Mouse (Mus musculus): Measurements from ENCODE around the gene Ints7. TPM values are rescaled to one million over a fixed set of nuclear protein-coding genes. Genes with fewer than 3 reads are reported as not detected.

Gene Ints7
- polyA plus RNA-seq, 1 experiment from 2014 or later = 26.7 TPM

DNA sequence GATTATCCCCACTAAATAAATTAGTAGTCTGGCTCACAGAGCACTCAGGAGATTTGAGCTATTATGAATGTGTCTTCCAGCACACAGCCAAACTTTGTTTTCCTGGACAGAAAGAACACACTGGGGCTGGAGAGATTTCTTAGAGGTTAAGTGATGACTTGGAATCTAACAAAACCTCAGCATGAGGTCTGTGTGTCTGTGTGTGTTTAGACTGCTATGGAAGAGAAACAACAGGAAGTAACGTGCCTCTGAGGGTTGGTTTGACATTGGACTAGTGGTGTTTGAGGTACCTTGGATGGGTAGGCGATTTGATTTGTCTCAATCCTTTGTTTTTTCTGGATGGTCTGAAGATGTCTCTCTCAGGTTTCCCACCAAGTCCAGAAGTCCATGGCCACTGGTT, 58.7 kb downstream of the Ints7 start:
- no peaks in the 10 kb centered on the region for H3K36me3 ChIP-seq (ENCODE audit: control insufficient read depth, insufficient read depth, low read length)
- no peaks in the 10 kb centered on the region for H3K4me1 ChIP-seq (ENCODE audit: control insufficient read depth, insufficient read depth, low read depth, low read length)
- no peaks in the 10 kb centered on the region for H3K9me3 ChIP-seq (ENCODE audit: control insufficient read depth, low read length)
- no peak overlapping the region for H3K4me3 ChIP-seq (ENCODE audit: low read length)
- no peak overlapping the region for H3K4me2 ChIP-seq (ENCODE audit: low read length)
- WGBS = 67% methylated on average over 2 of the region's 2 CpGs
- no peak overlapping the region for H3K9ac ChIP-seq (ENCODE audit: low read depth, low read length)
- no peaks in the 10 kb centered on the region for H3K27me3 ChIP-seq (replicated peaks; ENCODE audit: control insufficient read depth, insufficient read depth, low read length)
- H3K27ac ChIP-seq (ENCODE audit: low read depth, low read length) = no peak overlapping the region
- no peak for ATAC-seq

DNA sequence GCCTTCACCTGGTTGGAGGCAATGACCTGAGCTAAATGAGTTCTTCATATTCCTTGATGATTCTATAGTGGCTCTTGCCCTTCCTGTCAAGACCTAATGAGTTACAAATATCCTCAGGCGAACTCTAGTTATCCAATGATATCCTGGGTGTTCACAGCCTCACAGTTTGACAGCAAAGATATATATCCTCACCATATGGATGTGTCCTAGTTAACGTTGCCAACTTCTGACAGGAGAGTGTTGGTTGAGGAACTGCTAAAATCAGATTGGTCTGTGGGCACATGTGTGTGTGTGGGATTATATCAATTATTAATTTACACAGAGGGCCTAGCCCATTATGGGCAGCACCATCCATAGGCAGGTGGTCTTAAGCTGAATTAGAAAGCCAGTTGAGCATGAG, 63.0 kb downstream of the Ints7 start:
- Histone ChIP-seq H3K4me2 (ENCODE audit: low read length) (no peak overlapping the region), H3K36me3 (ENCODE audit: control insufficient read depth, insufficient read depth, low read length) (no peaks in the 10 kb centered on the region), H3K27ac (ENCODE audit: low read depth, low read length) (no peak overlapping the region), H3K9ac (ENCODE audit: low read depth, low read length) (no peak overlapping the region), H3K4me1 (ENCODE audit: control insufficient read depth, insufficient read depth, low read depth, low read length) (no peaks in the 10 kb centered on the region), H3K4me3 (ENCODE audit: low read length) (no peak overlapping the region), H3K27me3 (replicated peaks; ENCODE audit: control insufficient read depth, insufficient read depth, low read length) (0 out of 2 replicates have a peak, but pooled peaks cover 2% of the 10 kb centered on the region), H3K9me3 (ENCODE audit: control insufficient read depth, low read length) (no peaks in the 10 kb centered on the region)
- WGBS = 85% methylated on average over 2 of the region's 2 CpGs
- ATAC-seq = no peak

DNA sequence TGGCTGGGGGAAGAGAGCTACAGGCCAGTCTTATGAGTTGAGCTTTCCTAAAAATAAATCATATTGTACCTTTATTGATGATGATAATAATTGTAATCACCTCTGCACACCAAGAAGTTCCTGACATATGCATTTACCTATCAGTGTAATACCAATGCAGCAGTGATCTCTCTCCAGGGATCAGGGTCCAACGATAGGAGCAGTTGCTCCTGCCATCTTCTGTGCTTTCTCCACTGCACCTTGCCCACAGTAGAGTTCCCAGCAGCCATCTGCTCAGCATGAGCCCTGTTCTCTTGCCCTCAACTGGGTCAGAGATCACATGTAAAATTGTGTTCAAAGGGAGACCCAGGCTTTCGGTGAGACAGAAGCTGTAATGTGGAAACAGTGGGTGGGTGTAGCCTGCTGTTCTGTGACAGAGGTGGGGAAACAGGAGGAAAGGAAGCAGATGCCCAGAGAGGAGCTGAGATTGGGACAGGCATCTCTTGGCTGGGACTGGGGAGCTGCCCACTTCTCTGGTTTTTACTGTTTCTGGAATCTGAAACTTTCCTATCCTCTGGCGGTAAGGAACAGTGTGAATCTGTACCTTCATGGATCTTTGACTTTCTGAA, 63.9 kb downstream of the Ints7 start:
- WGBS = 65% methylated on average over 3 of the region's 3 CpGs

DNA sequence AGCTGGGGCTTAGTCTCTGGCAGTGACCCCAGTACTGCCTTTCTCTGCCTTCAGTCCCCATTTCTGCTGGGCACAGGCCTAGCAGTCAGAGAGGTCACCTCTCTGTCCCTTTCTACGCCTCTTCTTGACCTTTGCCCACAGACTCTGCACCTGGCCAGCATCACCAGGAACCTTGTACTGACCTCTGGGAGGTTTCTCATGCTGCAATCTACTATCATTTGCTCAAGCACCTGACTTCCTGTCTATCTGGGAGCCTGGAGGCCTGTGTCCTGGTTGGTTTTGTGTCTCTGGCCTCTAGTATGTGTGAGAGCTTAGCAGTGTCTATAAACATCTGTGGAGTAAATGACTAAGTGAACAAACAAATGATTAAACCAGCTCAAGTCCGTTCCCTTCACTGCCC, 64.7 kb downstream of the Ints7 start:
- Histone ChIP-seq H3K4me3 (ENCODE audit: low read length) (no peak overlapping the region), H3K27me3 (replicated peaks; ENCODE audit: control insufficient read depth, insufficient read depth, low read length) (0 out of 2 replicates have a peak, but pooled peaks cover 2% of the 10 kb centered on the region), H3K36me3 (ENCODE audit: control insufficient read depth, insufficient read depth, low read length) (no peaks in the 10 kb centered on the region), H3K4me1 (ENCODE audit: control insufficient read depth, insufficient read depth, low read depth, low read length) (no peaks in the 10 kb centered on the region), H3K9me3 (ENCODE audit: control insufficient read depth, low read length) (no peaks in the 10 kb centered on the region), H3K27ac (ENCODE audit: low read depth, low read length) (no peak overlapping the region), H3K4me2 (ENCODE audit: low read length) (no peak overlapping the region), H3K9ac (ENCODE audit: low read depth, low read length) (no peak overlapping the region)
- no peak for ATAC-seq
- 89% methylated on average over 2 of the region's 2 CpGs for WGBS

More for the DNA sequence above, 63.9 kb downstream of the Ints7 start:
- no peak for ATAC-seq
- H3K9me3 ChIP-seq (ENCODE audit: control insufficient read depth, low read length) = no peaks in the 10 kb centered on the region
- H3K4me3 ChIP-seq (ENCODE audit: low read length) = no peak overlapping the region
- H3K27ac ChIP-seq (ENCODE audit: low read depth, low read length) = no peak overlapping the region
- no peaks in the 10 kb centered on the region for H3K36me3 ChIP-seq (ENCODE audit: control insufficient read depth, insufficient read depth, low read length)
- 0 out of 2 replicates have a peak, but pooled peaks cover 2% of the 10 kb centered on the region for H3K27me3 ChIP-seq (replicated peaks; ENCODE audit: control insufficient read depth, insufficient read depth, low read length)
- H3K4me1 ChIP-seq (ENCODE audit: control insufficient read depth, insufficient read depth, low read depth, low read length) = no peaks in the 10 kb centered on the region
- H3K9ac ChIP-seq (ENCODE audit: low read depth, low read length) = no peak overlapping the region
- H3K4me2 ChIP-seq (ENCODE audit: low read length) = no peak overlapping the region

DNA sequence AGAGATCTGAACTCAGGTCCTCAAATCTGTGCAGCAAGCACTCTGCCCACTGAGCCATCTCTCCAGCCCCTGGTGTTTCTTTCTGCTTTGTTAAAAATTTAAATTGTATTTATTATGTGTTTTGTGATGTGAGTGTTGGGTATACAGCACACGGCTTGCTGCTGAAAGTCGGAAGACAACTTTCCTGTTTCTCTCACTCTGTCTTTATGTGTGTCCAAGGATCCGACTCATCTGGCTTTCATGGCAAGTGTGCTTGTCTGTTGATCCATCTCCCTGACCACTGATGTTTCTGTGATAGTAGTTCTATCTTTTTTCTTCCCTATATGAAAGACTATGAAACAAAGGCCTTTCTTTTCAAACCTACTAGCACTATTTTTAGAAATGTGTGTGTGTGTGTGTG, 65.4 kb downstream of the Ints7 start:
- Histone ChIP-seq H3K27me3 (replicated peaks; ENCODE audit: control insufficient read depth, insufficient read depth, low read length) (0 out of 2 replicates have a peak, but pooled peaks cover 2% of the 10 kb centered on the region), H3K4me3 (ENCODE audit: low read length) (no peak overlapping the region), H3K27ac (ENCODE audit: low read depth, low read length) (no peak overlapping the region), H3K9me3 (ENCODE audit: control insufficient read depth, low read length) (no peaks in the 10 kb centered on the region), H3K4me2 (ENCODE audit: low read length) (no peak overlapping the region), H3K36me3 (ENCODE audit: control insufficient read depth, insufficient read depth, low read length) (no peaks in the 10 kb centered on the region), H3K4me1 (ENCODE audit: control insufficient read depth, insufficient read depth, low read depth, low read length) (no peaks in the 10 kb centered on the region), H3K9ac (ENCODE audit: low read depth, low read length) (no peak overlapping the region)
- 69% methylated on average over 3 of the region's 3 CpGs for WGBS
- ATAC-seq = no peak

DNA sequence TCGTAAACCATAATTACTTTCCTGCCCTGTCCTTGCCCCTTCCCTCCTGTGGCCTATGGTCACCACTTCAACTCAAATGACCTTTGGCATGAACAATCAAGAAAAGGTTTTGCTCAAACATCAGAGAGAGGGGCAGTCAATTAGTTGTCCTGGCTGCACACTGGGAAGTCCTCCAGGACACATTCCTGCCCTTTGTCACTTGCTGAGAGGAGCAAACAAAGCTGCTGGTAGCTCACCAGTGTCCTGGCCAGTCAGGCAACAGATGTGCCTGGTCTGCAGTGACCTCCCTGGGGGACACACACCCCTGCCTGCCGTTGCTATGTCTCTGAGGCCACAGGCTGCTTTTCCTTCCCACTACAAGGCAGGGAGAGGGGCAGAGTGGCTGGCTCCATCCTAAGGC, 66.0 kb downstream of the Ints7 start:
- H3K9ac ChIP-seq (ENCODE audit: low read depth, low read length) = no peak overlapping the region
- ATAC-seq = no peak
- H3K4me1 ChIP-seq (ENCODE audit: control insufficient read depth, insufficient read depth, low read depth, low read length) = no peaks in the 10 kb centered on the region
- H3K36me3 ChIP-seq (ENCODE audit: control insufficient read depth, insufficient read depth, low read length) = no peaks in the 10 kb centered on the region
- WGBS = 9% methylated on average over 2 of the region's 2 CpGs
- H3K27ac ChIP-seq (ENCODE audit: low read depth, low read length) = no peak overlapping the region
- H3K4me2 ChIP-seq (ENCODE audit: low read length) = no peak overlapping the region
- 0 out of 2 replicates have a peak, but pooled peaks cover 2% of the 10 kb centered on the region for H3K27me3 ChIP-seq (replicated peaks; ENCODE audit: control insufficient read depth, insufficient read depth, low read length)
- no peak overlapping the region for H3K4me3 ChIP-seq (ENCODE audit: low read length)
- no peaks in the 10 kb centered on the region for H3K9me3 ChIP-seq (ENCODE audit: control insufficient read depth, low read length)

DNA sequence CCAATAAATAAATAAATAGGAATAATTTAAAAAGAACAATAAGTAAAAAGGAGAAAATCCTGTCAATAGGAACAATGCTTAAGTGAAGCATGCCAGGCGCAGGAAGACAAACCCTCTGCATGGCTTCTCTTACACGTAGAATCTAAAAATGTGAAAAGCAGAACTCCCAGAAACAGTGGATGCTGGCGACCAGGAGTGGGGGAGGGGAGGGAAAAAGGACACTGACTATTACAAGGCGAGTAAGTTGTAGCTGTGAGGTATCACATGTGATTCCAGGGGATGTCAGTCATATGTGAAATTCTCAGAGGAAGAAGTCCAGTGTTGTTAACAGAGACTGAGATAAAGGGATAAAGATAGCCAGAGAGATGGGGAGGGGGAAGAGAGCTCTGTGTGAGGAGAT, 67.5 kb downstream of the Ints7 start:
- H3K4me3 ChIP-seq (ENCODE audit: low read length) = no peak overlapping the region
- 57% methylated on average over 4 of the region's 4 CpGs for WGBS
- H3K9ac ChIP-seq (ENCODE audit: low read depth, low read length) = no peak overlapping the region
- no peaks in the 10 kb centered on the region for H3K4me1 ChIP-seq (ENCODE audit: control insufficient read depth, insufficient read depth, low read depth, low read length)
- H3K4me2 ChIP-seq (ENCODE audit: low read length) = no peak overlapping the region
- 0 out of 2 replicates have a peak, but pooled peaks cover 2% of the 10 kb centered on the region for H3K27me3 ChIP-seq (replicated peaks; ENCODE audit: control insufficient read depth, insufficient read depth, low read length)
- no peaks in the 10 kb centered on the region for H3K9me3 ChIP-seq (ENCODE audit: control insufficient read depth, low read length)
- H3K36me3 ChIP-seq (ENCODE audit: control insufficient read depth, insufficient read depth, low read length) = no peaks in the 10 kb centered on the region
- no peak for ATAC-seq
- no peak overlapping the region for H3K27ac ChIP-seq (ENCODE audit: low read depth, low read length)

DNA sequence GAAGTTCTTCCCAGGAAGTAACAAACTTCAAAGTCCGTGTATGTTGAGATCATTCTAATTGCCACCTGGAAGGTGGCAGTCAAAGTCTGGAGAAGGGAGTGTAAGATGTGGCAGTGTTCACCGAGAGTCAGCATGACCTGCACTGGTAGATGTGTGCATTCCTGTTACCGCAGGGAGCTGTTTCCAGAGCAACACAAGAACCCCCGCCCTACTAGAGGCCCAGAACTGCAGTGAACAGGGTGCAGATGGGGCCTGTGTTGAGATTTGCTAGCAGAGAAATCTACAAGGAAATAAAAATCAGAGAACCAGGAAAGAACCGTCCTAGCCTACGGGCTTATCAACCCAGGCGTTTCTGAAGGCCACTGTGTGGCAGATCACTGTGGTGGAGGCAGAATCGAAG, 70.5 kb downstream of the Ints7 start:
- WGBS = 59% methylated on average over 8 of the region's 8 CpGs
- ATAC-seq = no peak
- H3K9me3 ChIP-seq (ENCODE audit: control insufficient read depth, low read length) = no peaks in the 10 kb centered on the region

DNA sequence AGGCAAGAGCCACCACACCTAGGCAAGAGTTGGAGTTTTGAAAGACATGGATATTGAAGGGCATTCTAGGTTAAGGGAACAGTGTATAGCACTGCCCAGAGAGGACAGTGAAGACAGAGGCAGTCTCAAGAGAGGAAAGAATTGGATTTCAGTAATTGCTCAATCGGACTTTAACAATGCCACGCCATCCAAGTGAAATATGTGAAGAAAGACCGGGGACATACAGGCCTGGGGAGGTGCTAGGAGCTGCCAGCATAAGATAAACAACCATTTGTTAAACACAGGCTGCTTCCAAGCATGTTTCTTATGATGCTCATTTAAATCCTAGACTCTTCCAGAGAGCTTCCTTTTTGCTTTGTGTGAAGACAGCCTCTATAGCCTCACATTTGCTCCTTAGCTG, 72.2 kb downstream of the Ints7 start:
- ATAC-seq = no peak
- Histone ChIP-seq H3K36me3 (ENCODE audit: control insufficient read depth, insufficient read depth, low read length) (no peaks in the 10 kb centered on the region), H3K4me1 (ENCODE audit: control insufficient read depth, insufficient read depth, low read depth, low read length) (no peaks in the 10 kb centered on the region), H3K4me2 (ENCODE audit: low read length) (no peak overlapping the region), H3K9me3 (ENCODE audit: control insufficient read depth, low read length) (no peaks in the 10 kb centered on the region), H3K27ac (ENCODE audit: low read depth, low read length) (no peak overlapping the region), H3K27me3 (replicated peaks; ENCODE audit: control insufficient read depth, insufficient read depth, low read length) (no peaks in the 10 kb centered on the region), H3K9ac (ENCODE audit: low read depth, low read length) (no peak overlapping the region), H3K4me3 (ENCODE audit: low read length) (no peak overlapping the region)
- WGBS = 82% methylated on average over 3 of the region's 3 CpGs

More for the DNA sequence above, 70.5 kb downstream of the Ints7 start:
- no peaks in the 10 kb centered on the region for H3K36me3 ChIP-seq (ENCODE audit: control insufficient read depth, insufficient read depth, low read length)
- H3K27ac ChIP-seq (ENCODE audit: low read depth, low read length) = no peak overlapping the region
- H3K4me3 ChIP-seq (ENCODE audit: low read length) = no peak overlapping the region
- H3K9ac ChIP-seq (ENCODE audit: low read depth, low read length) = no peak overlapping the region
- no peaks in the 10 kb centered on the region for H3K27me3 ChIP-seq (replicated peaks; ENCODE audit: control insufficient read depth, insufficient read depth, low read length)
- H3K4me2 ChIP-seq (ENCODE audit: low read length) = no peak overlapping the region
- no peaks in the 10 kb centered on the region for H3K4me1 ChIP-seq (ENCODE audit: control insufficient read depth, insufficient read depth, low read depth, low read length)
